Mouse (Mus musculus) E14TG2a.4 (cell line): ENCODE measurements at regions not wholly inside any gene's neighbourhood (a gene's known extent, or its start where the extent isn't known, plus 50 kb on each side); places are given as distances from the start of the nearest gene placed in this dataset.

Source experiments
- CTCF ChIP-seq: conservative IDR thresholded peaks from 2 replicates; pipeline ENCODE4 v1.5.1; 2014; ENCODE audit warnings: low read length
- NANOG ChIP-seq: IDR thresholded peaks from 2 replicates; pipeline ENCODE4 v1.6.1; 2014; ENCODE audit warnings: borderline replicate concordance, low read length, mixed read lengths
- POU5F1 ChIP-seq: IDR thresholded peaks from 2 replicates; pipeline ENCODE4 v1.6.1; 2014; ENCODE audit warnings: low read length, borderline replicate concordance

- TF ChIP-seq CTCF (no peak), NANOG (no peak), POU5F1 (no peak)
Measured at GRCm38 (mm10) chr9:50089916-50090315, 254.9 kb downstream of the Rpl10-ps3 start.
